Mouse (Mus musculus) megakaryocyte progenitor cell, adult 5-6 weeks (primary cell): ENCODE measurements around the gene Pde8a. TPM values are rescaled to one million over a fixed set of nuclear protein-coding genes. Genes with fewer than 3 reads are reported as not detected.

Experiments used
- ATAC-seq: replicated peaks from 2 replicates; pipeline ENCODE4 v1.8.0; 2016; ENCODE audit warnings: mild to moderate bottlenecking, moderate TSS enrichment, inconsistent platforms; ENCODE audit not compliant: poor library complexity
- total RNA-seq, 2 experiments: library from RNA; stranded (forward) in 1 of 2; stranded (reverse) in 1 of 2; fragments of 157-497, 149-512 nt in 1 of 2; fragments of 200-1000 nt in 1 of 2; gene quantifications; 2 replicates each; pipeline versions ENCODE4 v1.2.3 to v1.2.4; 2015 to 2017

Gene Pde8a
- total RNA-seq, 2 experiments from 2014 or later, result 2.4 to 9.4 TPM

GRCm38 (mm10) chr7:81379363-81379762, 166.0 kb downstream of the Pde8a start:
- ATAC-seq, result no peak

Other genes starting within 250 kb of the Pde8a start
- 19.3 and 22.6 TPM in 2 replicates for gene Zfp592, start 219.9 kb upstream of the Pde8a start, total RNA-seq (2015)
- gene Zfp592, start 219.9 kb upstream of the Pde8a start, total RNA-seq (2017), result 17.3 and 20.8 TPM in 2 replicates
- gene Alpk3, start 156.0 kb upstream of the Pde8a start, total RNA-seq (2015), result 0.34 and 0.35 TPM in 2 replicates
- gene Alpk3, start 156.0 kb upstream of the Pde8a start, total RNA-seq (2017), result 0.67 and 0.95 TPM in 2 replicates
- not detected in 2 replicates for gene Slc28a1, start 98.8 kb upstream of the Pde8a start, total RNA-seq (2015)
- gene Slc28a1, start 98.8 kb upstream of the Pde8a start, total RNA-seq (2017), result not detected in 2 replicates
- 3,688 and 3,886 TPM in 2 replicates for gene Rps17, start 131.7 kb downstream of the Pde8a start, total RNA-seq (2015)
- 3,921 and 4,474 TPM in 2 replicates for gene Rps17, start 131.7 kb downstream of the Pde8a start, total RNA-seq (2017)
- gene Cpeb1, start 241.9 kb downstream of the Pde8a start, total RNA-seq (2015), result not detected in 2 replicates
- not detected in 2 replicates for gene Cpeb1, start 241.9 kb downstream of the Pde8a start, total RNA-seq (2017)